Mouse (Mus musculus) midbrain, embryonic 10.5 days (tissue): ENCODE measurements around the gene Rtp4. TPM values are rescaled to one million over a fixed set of nuclear protein-coding genes. Genes with fewer than 3 reads are reported as not detected.

Experiments
- DNase-seq: peaks from one replicate; pipeline ENCODE4 v3.0.0-alpha.2; 2017; ENCODE audit warnings: low spot score
- H3K27ac ChIP-seq: fragments of 300-500 bp; sonication (generic); replicated peaks from 2 replicates; pipeline ENCODE4 v1.5.1; 2016; ENCODE audit warnings: mild to moderate bottlenecking
- H3K27me3 ChIP-seq: fragments of 300-500 bp; sonication (generic); 2 replicates; pipeline ENCODE4 v1.6.1; 2016; ENCODE audit warnings: low read depth, mild to moderate bottlenecking; ENCODE audit not compliant: poor library complexity, severe bottlenecking
- H3K36me3 ChIP-seq: fragments of 300-500 bp; sonication (generic); 2 replicates; pipeline ENCODE4 v1.6.1; 2016; ENCODE audit warnings: mild to moderate bottlenecking, moderate library complexity
- H3K4me1 ChIP-seq: fragments of 300-500 bp; sonication (generic); 2 replicates; pipeline ENCODE4 v1.6.1; 2016
- H3K4me3 ChIP-seq: fragments of 300-500 bp; sonication (generic); 2 replicates; pipeline ENCODE4 v1.5.1; 2016; ENCODE audit warnings: mild to moderate bottlenecking, moderate library complexity
- H3K9me3 ChIP-seq: fragments of 300-500 bp; sonication (generic); replicated peaks from 2 replicates; pipeline ENCODE4 v1.6.1; 2016; ENCODE audit warnings: mild to moderate bottlenecking
- WGBS: fragments of 180-500 bp; shearing (Covaris S2); methylation state at CpG from one replicate; pipeline ENCODE4 v1.1.7; 2016; 5-methylcytosine and 5-hydroxymethylcytosine counted together
- polyA plus RNA-seq: library from polyadenylated mRNA; unstranded; fragments of >200 nt; fragmentation: Nextera tagmentation; extraction: Ambion mirVana; gene quantifications from 2 replicates; pipeline ENCODE4 v1.2.1, GENCODE M21; 2016

Rtp4 gene
- polyA plus RNA-seq, 1 experiment from 2014 or later, result 0.69 TPM

- H3K4me1 ChIP-seq, result peaks cover 16% of the 10 kb centered on the region
- no peak overlapping the region for H3K4me3 ChIP-seq
- no peak overlapping the region for H3K27ac ChIP-seq
- H3K27me3 ChIP-seq, result peaks cover 31% of the 10 kb centered on the region
- no peak for DNase-seq
- WGBS, result 83% methylated on average over 1 of the region's 1 CpGs
- peaks cover 3% of the 10 kb centered on the region; the same call in 1 of the 2 replicates for H3K36me3 ChIP-seq
- no peaks in the 10 kb centered on the region for H3K9me3 ChIP-seq
Observed at GRCm38 (mm10) chr16:23497881-23498280, 22.2 kb upstream of the Rtp4 start.

GRCm38 (mm10) chr16:23498691-23499131, 21.4 kb upstream of the Rtp4 start:
- Histone ChIP-seq H3K4me1 (peaks cover 22% of the 10 kb centered on the region), H3K27ac (no peak overlapping the region), H3K9me3 (no peaks in the 10 kb centered on the region), H3K36me3 (peaks cover 3% of the 10 kb centered on the region; the same call in 1 of the 2 replicates), H3K27me3 (peaks cover 32% of the 10 kb centered on the region), H3K4me3 (no peak overlapping the region)
- DNase-seq, result no peak
- 84% methylated on average over 7 of the region's 7 CpGs for WGBS

GRCm38 (mm10) chr16:23500558-23500957, 19.5 kb upstream of the Rtp4 start:
- peaks cover 41% of the 10 kb centered on the region for H3K4me1 ChIP-seq
- H3K4me3 ChIP-seq, result no peak overlapping the region
- no peak for DNase-seq
- 87% methylated on average over 5 of the region's 5 CpGs for whole genome bisulfite sequencing
- H3K9me3 ChIP-seq, result no peaks in the 10 kb centered on the region
- H3K27me3 ChIP-seq, result peaks cover 29% of the 10 kb centered on the region
- H3K27ac ChIP-seq, result no peak overlapping the region
- no peaks in the 10 kb centered on the region for H3K36me3 ChIP-seq

- WGBS, result 81% methylated on average over 2 of the region's 2 CpGs
- Histone ChIP-seq H3K9me3 (no peaks in the 10 kb centered on the region), H3K27me3 (peaks cover 28% of the 10 kb centered on the region), H3K4me3 (no peak overlapping the region), H3K4me1 (peaks cover 47% of the 10 kb centered on the region), H3K27ac (no peak overlapping the region), H3K36me3 (no peaks in the 10 kb centered on the region)
- DNase-seq, result no peak
Observed at GRCm38 (mm10) chr16:23501288-23501687, 18.8 kb upstream of the Rtp4 start.

- 84% methylated on average over 3 of the region's 3 CpGs for WGBS
- DNase-seq, result no peak
- H3K4me1 ChIP-seq, result peaks cover 48% of the 10 kb centered on the region
- no peak overlapping the region for H3K27ac ChIP-seq
- H3K27me3 ChIP-seq, result peaks cover 28% of the 10 kb centered on the region
- no peaks in the 10 kb centered on the region for H3K36me3 ChIP-seq
- H3K9me3 ChIP-seq, result no peaks in the 10 kb centered on the region
- no peak overlapping the region for H3K4me3 ChIP-seq
Observed at GRCm38 (mm10) chr16:23502478-23502877, 17.6 kb upstream of the Rtp4 start.

GRCm38 (mm10) chr16:23503351-23503750, 16.7 kb upstream of the Rtp4 start:
- no peak overlapping the region for H3K27ac ChIP-seq
- H3K9me3 ChIP-seq, result no peaks in the 10 kb centered on the region
- no peaks in the 10 kb centered on the region for H3K36me3 ChIP-seq
- no peak overlapping the region for H3K4me3 ChIP-seq
- DNase-seq, result no peak
- peaks cover 39% of the 10 kb centered on the region for H3K4me1 ChIP-seq
- 79% methylated on average over 4 of the region's 4 CpGs for WGBS
- peaks cover 28% of the 10 kb centered on the region for H3K27me3 ChIP-seq

GRCm38 (mm10) chr16:23504320-23504744, 15.8 kb upstream of the Rtp4 start:
- no peaks in the 10 kb centered on the region for H3K36me3 ChIP-seq
- peak overlapping the region; percentile 83 for H3K27ac ChIP-seq
- WGBS, result 16% methylated on average over 3 of the region's 3 CpGs
- peaks cover 27% of the 10 kb centered on the region for H3K27me3 ChIP-seq
- peaks cover 39% of the 10 kb centered on the region for H3K4me1 ChIP-seq
- DNase-seq, result peak; percentile 57
- H3K9me3 ChIP-seq, result no peaks in the 10 kb centered on the region
- peak overlapping the region; percentile 20 for H3K4me3 ChIP-seq

- H3K4me3 ChIP-seq, result no peak overlapping the region
- H3K36me3 ChIP-seq, result no peaks in the 10 kb centered on the region; the same call in 1 of the 2 replicates
- H3K27me3 ChIP-seq, result peaks cover 19% of the 10 kb centered on the region
- peak overlapping the region; percentile 83 for H3K27ac ChIP-seq
- H3K9me3 ChIP-seq, result no peaks in the 10 kb centered on the region
- H3K4me1 ChIP-seq, result peaks cover 39% of the 10 kb centered on the region
- no peak for DNase-seq
- 66% methylated on average over 11 of the region's 11 CpGs for WGBS
Observed at GRCm38 (mm10) chr16:23505904-23506687, 14.0 kb upstream of the Rtp4 start.

GRCm38 (mm10) chr16:23511166-23511935, 8.7 kb upstream of the Rtp4 start:
- no peak overlapping the region for H3K4me3 ChIP-seq
- WGBS, result 71% methylated on average over 4 of the region's 4 CpGs
- DNase-seq, result no peak

GRCm38 (mm10) chr16:23513401-23513800, 6.7 kb upstream of the Rtp4 start:
- H3K27ac ChIP-seq, result no peak overlapping the region
- H3K9me3 ChIP-seq, result no peaks in the 10 kb centered on the region
- peaks cover 3% of the 10 kb centered on the region; the same call in 1 of the 2 replicates for H3K4me1 ChIP-seq
- DNase-seq, result no peak
- H3K27me3 ChIP-seq, result peaks cover 5% of the 10 kb centered on the region; the same call in 1 of the 2 replicates
- H3K4me3 ChIP-seq, result no peak overlapping the region
- WGBS, result 89% methylated on average over 1 of the region's 1 CpGs
- H3K36me3 ChIP-seq, result no peaks in the 10 kb centered on the region; the same call in 1 of the 2 replicates

More at GRCm38 (mm10) chr16:23511166-23511935, 8.7 kb upstream of the Rtp4 start:
- Histone ChIP-seq H3K4me1 (peaks cover 7% of the 10 kb centered on the region), H3K27ac (no peak overlapping the region), H3K27me3 (0 out of 2 replicates have a peak, but pooled peaks cover 2% of the 10 kb centered on the region), H3K9me3 (no peaks in the 10 kb centered on the region), H3K36me3 (no peaks in the 10 kb centered on the region; the same call in 1 of the 2 replicates)

GRCm38 (mm10) chr16:23515766-23516165, 4.3 kb upstream of the Rtp4 start:
- H3K4me1 ChIP-seq, result peaks cover 21% of the 10 kb centered on the region
- H3K9me3 ChIP-seq, result no peaks in the 10 kb centered on the region
- WGBS, result 81% methylated on average over 3 of the region's 3 CpGs
- peaks cover 16% of the 10 kb centered on the region; the same call in 1 of the 2 replicates for H3K27me3 ChIP-seq
- no peak overlapping the region for H3K4me3 ChIP-seq
- DNase-seq, result no peak
- H3K36me3 ChIP-seq, result no peaks in the 10 kb centered on the region; the same call in 1 of the 2 replicates
- no peak overlapping the region for H3K27ac ChIP-seq

GRCm38 (mm10) chr16:23516606-23517005, 3.5 kb upstream of the Rtp4 start:
- Histone ChIP-seq H3K27me3 (peaks cover 22% of the 10 kb centered on the region), H3K36me3 (no peaks in the 10 kb centered on the region; the same call in 1 of the 2 replicates), H3K4me3 (no peak overlapping the region), H3K27ac (no peak overlapping the region), H3K4me1 (peaks cover 29% of the 10 kb centered on the region), H3K9me3 (no peaks in the 10 kb centered on the region)
- no peak for DNase-seq
- WGBS, result 85% methylated on average over 2 of the region's 2 CpGs
